Mouse (Mus musculus): ENCODE results near the gene Ctsz. TPM values are rescaled to one million over a fixed set of nuclear protein-coding genes. Genes with fewer than 3 reads are reported as not detected.

The Ctsz gene
- polyA plus RNA-seq, 1 experiment: 307 TPM

DNA sequence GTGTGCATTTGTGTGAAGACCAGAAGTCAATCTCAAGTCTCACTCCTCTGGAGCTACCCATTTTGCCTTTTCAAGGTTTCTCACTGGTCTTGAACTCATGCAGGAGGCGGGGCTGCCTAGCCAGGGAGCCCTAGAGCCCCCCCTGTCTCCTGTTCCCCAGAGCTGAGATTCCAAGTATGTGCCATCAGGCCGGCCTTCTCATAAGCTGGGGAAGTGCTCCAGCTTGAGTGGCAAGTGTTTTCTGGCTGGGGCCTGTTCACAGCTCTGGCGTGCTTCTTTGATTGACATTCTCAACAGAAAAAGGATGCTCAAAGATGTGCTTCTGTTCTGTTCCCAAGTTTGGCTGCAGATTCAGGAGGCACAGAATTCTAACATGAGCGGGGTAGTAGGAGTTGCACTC lies 38.4 kb downstream of the Ctsz start:
- H3K4me3 ChIP-seq (ENCODE audit: extremely low read depth, insufficient read depth, insufficient read length): no peak overlapping the region
- H3K4me1 ChIP-seq (ENCODE audit: control insufficient read depth, insufficient read depth, insufficient read length): no peaks in the 10 kb centered on the region
- DNase-seq (ENCODE audit: low read depth in 1 of 2, low spot score in 2 of 2): no peak
- WGBS: 84% methylated on average over 4 of the region's 4 CpGs
- TF ChIP-seq CTCF (IDR thresholded peaks at IDR 0.05; ENCODE audit: extremely low read depth, insufficient read depth, insufficient read length, insufficient replicate concordance) (no peak), POLR2A (IDR thresholded peaks at IDR 0.05; ENCODE audit: low read depth, low read length) (no peak)
- no peaks in the 10 kb centered on the region for H3K27me3 ChIP-seq (ENCODE audit: control insufficient read depth, insufficient read depth, low read length)
- no peaks in the 10 kb centered on the region for H3K36me3 ChIP-seq (ENCODE audit: control insufficient read depth, insufficient read depth, low read length)
- no peak overlapping the region for H3K27ac ChIP-seq (ENCODE audit: insufficient read depth, low read length)

DNA sequence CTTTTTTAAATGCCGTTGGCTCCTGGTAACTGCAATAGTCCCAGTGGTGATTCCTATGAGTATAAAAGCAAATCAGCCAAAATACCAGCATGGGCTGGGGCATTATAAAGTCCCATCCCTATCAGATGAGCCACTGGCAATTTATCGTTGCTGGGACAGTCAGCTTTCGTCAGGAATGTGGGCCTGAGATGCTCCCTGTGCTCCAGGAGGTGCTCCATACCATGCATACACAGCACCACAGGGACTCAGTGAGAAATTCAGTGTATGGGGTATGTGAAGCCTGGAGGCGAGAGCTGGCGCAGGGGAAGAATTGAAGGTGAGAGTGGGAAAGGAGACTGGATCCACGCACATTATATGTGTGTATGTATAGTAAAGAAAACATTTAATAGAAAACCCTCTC lies 41.0 kb downstream of the Ctsz start:
- TF ChIP-seq CTCF (IDR thresholded peaks at IDR 0.05; ENCODE audit: extremely low read depth, insufficient read depth, insufficient read length, insufficient replicate concordance): no peak
- no peak for TF ChIP-seq POLR2A (IDR thresholded peaks at IDR 0.05; ENCODE audit: low read depth, low read length)
- Histone ChIP-seq H3K27ac (ENCODE audit: insufficient read depth, low read length) (no peak overlapping the region), H3K36me3 (ENCODE audit: control insufficient read depth, insufficient read depth, low read length) (no peaks in the 10 kb centered on the region), H3K27me3 (ENCODE audit: control insufficient read depth, insufficient read depth, low read length) (no peaks in the 10 kb centered on the region), H3K4me1 (ENCODE audit: control insufficient read depth, insufficient read depth, insufficient read length) (no peaks in the 10 kb centered on the region), H3K4me3 (ENCODE audit: extremely low read depth, insufficient read depth, insufficient read length) (no peak overlapping the region)
- 92% methylated on average over 6 of the region's 6 CpGs for WGBS
- no peak for DNase-seq (ENCODE audit: low read depth in 1 of 2, low spot score in 2 of 2)

DNA sequence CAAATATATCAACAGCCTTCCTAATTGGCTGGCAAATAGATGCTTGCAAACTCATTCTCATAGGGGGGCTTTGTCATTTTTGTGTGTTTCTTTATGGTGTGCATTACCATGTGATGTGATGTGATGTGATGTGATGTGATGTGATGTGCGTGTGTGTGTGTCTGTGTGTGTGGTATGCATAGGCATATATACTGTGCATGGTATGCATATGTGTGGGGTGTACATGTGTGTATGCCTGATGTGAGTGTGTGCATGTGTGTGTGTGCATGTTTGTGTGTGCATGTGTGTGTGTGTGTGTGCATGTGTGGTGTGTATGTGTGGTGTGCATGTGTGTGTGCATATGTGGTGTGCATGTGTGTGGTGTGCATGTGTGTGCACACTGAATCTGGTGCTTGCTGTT lies 41.8 kb downstream of the Ctsz start:
- no peaks in the 10 kb centered on the region for H3K27me3 ChIP-seq (ENCODE audit: control insufficient read depth, insufficient read depth, low read length)
- H3K36me3 ChIP-seq (ENCODE audit: control insufficient read depth, insufficient read depth, low read length): no peaks in the 10 kb centered on the region
- WGBS: 96% methylated on average over 1 of the region's 1 CpGs
- no peak for DNase-seq (ENCODE audit: low read depth in 1 of 2, low spot score in 2 of 2)
- no peak for TF ChIP-seq POLR2A (IDR thresholded peaks at IDR 0.05; ENCODE audit: low read depth, low read length)
- no peak for TF ChIP-seq CTCF (IDR thresholded peaks at IDR 0.05; ENCODE audit: extremely low read depth, insufficient read depth, insufficient read length, insufficient replicate concordance)
- no peak overlapping the region for H3K27ac ChIP-seq (ENCODE audit: insufficient read depth, low read length)
- no peak overlapping the region for H3K4me3 ChIP-seq (ENCODE audit: extremely low read depth, insufficient read depth, insufficient read length)
- no peaks in the 10 kb centered on the region for H3K4me1 ChIP-seq (ENCODE audit: control insufficient read depth, insufficient read depth, insufficient read length)

DNA sequence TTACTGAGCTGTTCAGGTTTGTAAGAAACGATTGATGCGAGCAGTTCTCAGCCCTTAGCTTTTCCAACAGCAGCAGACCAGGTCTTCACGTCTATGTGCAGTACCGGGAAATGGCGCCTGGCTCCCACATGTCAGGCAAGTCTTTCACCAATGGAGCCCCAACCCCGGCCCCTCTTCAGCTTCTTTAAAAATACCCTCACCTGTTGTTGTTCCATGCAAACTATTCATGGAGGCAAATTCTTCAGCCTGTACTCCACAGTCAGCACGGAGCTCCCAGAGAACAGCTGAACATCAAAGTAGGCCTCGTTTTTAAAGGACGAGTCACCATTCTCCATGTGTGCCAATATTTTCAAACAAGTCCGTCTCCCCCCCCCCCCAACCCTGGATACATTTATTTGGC lies 42.2 kb downstream of the Ctsz start:
- Histone ChIP-seq H3K27ac (ENCODE audit: insufficient read depth, low read length) (no peak overlapping the region), H3K4me3 (ENCODE audit: extremely low read depth, insufficient read depth, insufficient read length) (no peak overlapping the region), H3K4me1 (ENCODE audit: control insufficient read depth, insufficient read depth, insufficient read length) (no peaks in the 10 kb centered on the region), H3K36me3 (ENCODE audit: control insufficient read depth, insufficient read depth, low read length) (no peaks in the 10 kb centered on the region), H3K27me3 (ENCODE audit: control insufficient read depth, insufficient read depth, low read length) (no peaks in the 10 kb centered on the region)
- TF ChIP-seq CTCF (IDR thresholded peaks at IDR 0.05; ENCODE audit: extremely low read depth, insufficient read depth, insufficient read length, insufficient replicate concordance): no peak
- TF ChIP-seq POLR2A (IDR thresholded peaks at IDR 0.05; ENCODE audit: low read depth, low read length): no peak
- WGBS: 91% methylated on average over 10 of the region's 10 CpGs
- DNase-seq (ENCODE audit: low read depth in 1 of 2, low spot score in 2 of 2): no peak

DNA sequence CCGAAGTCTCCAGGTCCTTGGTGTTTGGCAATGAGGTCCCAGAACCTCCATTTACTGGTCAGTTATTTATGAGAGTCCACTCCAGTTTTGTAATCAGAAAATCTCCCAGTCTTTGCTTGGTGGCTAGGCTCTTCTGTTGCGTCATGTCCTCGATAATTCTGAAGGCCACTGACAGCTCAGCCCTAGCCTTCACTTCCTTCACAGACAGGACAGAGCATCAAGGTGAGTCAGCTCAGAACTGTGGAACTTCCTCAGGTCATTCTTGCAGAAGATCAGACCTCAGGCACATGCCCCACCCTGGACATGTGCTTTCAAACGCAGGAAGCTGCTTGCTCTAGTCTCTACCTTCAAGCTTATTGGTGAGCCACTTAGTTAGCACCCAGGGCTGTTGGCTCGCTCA lies 45.5 kb downstream of the Ctsz start:
- Histone ChIP-seq H3K4me3 (ENCODE audit: extremely low read depth, insufficient read depth, insufficient read length) (no peak overlapping the region), H3K4me1 (ENCODE audit: control insufficient read depth, insufficient read depth, insufficient read length) (no peaks in the 10 kb centered on the region), H3K36me3 (ENCODE audit: control insufficient read depth, insufficient read depth, low read length) (no peaks in the 10 kb centered on the region), H3K27ac (ENCODE audit: insufficient read depth, low read length) (no peak overlapping the region), H3K27me3 (ENCODE audit: control insufficient read depth, insufficient read depth, low read length) (no peaks in the 10 kb centered on the region)
- TF ChIP-seq CTCF (IDR thresholded peaks at IDR 0.05; ENCODE audit: extremely low read depth, insufficient read depth, insufficient read length, insufficient replicate concordance) (no peak), POLR2A (IDR thresholded peaks at IDR 0.05; ENCODE audit: low read depth, low read length) (no peak)
- WGBS: 68% methylated on average over 5 of the region's 5 CpGs
- DNase-seq (ENCODE audit: low read depth in 1 of 2, low spot score in 2 of 2): no peak

DNA sequence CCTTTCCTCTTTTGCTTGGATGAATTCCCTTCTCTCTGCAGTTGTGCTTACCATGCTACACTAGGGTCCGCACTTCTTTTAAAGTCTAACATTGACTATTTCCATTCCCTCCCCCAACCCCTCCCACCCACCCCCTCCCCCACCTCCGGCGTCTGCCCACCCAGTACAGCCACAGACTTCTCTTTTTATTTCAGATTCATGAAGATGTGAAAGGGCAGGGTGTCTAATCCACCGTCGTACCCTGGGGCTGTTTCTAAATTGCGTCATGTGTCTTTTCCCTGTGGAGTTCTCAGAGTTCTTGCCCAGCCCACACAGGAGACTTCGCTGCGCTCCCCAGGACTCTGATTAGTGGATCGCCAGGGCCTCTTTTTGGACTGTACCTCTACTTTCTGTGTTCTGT lies 46.3 kb downstream of the Ctsz start:
- H3K4me1 ChIP-seq (ENCODE audit: control insufficient read depth, insufficient read depth, insufficient read length): no peaks in the 10 kb centered on the region
- 84% methylated on average over 9 of the region's 9 CpGs for WGBS
- no peak for DNase-seq (ENCODE audit: low read depth in 1 of 2, low spot score in 2 of 2)
- no peaks in the 10 kb centered on the region for H3K27me3 ChIP-seq (ENCODE audit: control insufficient read depth, insufficient read depth, low read length)
- no peak overlapping the region for H3K27ac ChIP-seq (ENCODE audit: insufficient read depth, low read length)
- H3K4me3 ChIP-seq (ENCODE audit: extremely low read depth, insufficient read depth, insufficient read length): no peak overlapping the region
- H3K36me3 ChIP-seq (ENCODE audit: control insufficient read depth, insufficient read depth, low read length): no peaks in the 10 kb centered on the region
- no peak for TF ChIP-seq POLR2A (IDR thresholded peaks at IDR 0.05; ENCODE audit: low read depth, low read length)
- no peak for TF ChIP-seq CTCF (IDR thresholded peaks at IDR 0.05; ENCODE audit: extremely low read depth, insufficient read depth, insufficient read length, insufficient replicate concordance)

DNA sequence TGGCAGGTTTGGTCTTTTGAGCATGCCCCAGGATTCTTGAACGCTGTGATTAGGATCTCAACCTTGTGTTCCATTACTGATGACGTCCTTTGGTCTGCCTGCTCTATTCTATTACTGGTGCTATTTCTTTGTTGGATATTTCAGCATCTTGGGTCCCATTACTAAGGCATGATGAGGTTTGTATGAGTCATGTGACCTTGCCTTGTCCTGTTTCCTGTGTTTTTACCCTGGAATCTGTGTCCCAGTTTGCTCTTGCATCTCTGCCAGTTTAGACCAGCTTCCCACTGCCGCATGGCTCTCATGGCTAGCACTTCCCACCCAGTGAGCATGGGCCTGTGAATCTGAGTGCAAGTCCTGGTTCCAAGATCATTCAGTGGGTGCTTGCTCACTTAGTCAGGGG lies 46.9 kb downstream of the Ctsz start:
- WGBS: 92% methylated on average over 3 of the region's 3 CpGs
- no peaks in the 10 kb centered on the region for H3K27me3 ChIP-seq (ENCODE audit: control insufficient read depth, insufficient read depth, low read length)
- no peaks in the 10 kb centered on the region for H3K4me1 ChIP-seq (ENCODE audit: control insufficient read depth, insufficient read depth, insufficient read length)
- no peaks in the 10 kb centered on the region for H3K36me3 ChIP-seq (ENCODE audit: control insufficient read depth, insufficient read depth, low read length)
- DNase-seq (ENCODE audit: low read depth in 1 of 2, low spot score in 2 of 2): no peak
- no peak overlapping the region for H3K27ac ChIP-seq (ENCODE audit: insufficient read depth, low read length)
- no peak overlapping the region for H3K4me3 ChIP-seq (ENCODE audit: extremely low read depth, insufficient read depth, insufficient read length)
- no peak for TF ChIP-seq POLR2A (IDR thresholded peaks at IDR 0.05; ENCODE audit: low read depth, low read length)
- TF ChIP-seq CTCF (IDR thresholded peaks at IDR 0.05; ENCODE audit: extremely low read depth, insufficient read depth, insufficient read length, insufficient replicate concordance): no peak
